Mouse (Mus musculus) hindbrain, embryonic 10.5 days (tissue): Measurements from ENCODE around the gene Cdc34. TPM values are rescaled to one million over a fixed set of nuclear protein-coding genes. Genes with fewer than 3 reads are reported as not detected.

Source experiments
- DNase-seq: peaks from one replicate; pipeline ENCODE4 v3.0.0-alpha.2; 2017; ENCODE audit warnings: low spot score
- H3K27ac ChIP-seq: fragments of 300-500 bp; sonication (generic); 2 replicates; pipeline ENCODE4 v1.5.1; 2016; ENCODE audit warnings: mild to moderate bottlenecking, moderate library complexity
- H3K27me3 ChIP-seq: fragments of 300-500 bp; sonication (generic); 2 replicates; pipeline ENCODE4 v1.6.1; 2016; ENCODE audit warnings: mild to moderate bottlenecking; ENCODE audit not compliant: poor library complexity, insufficient read depth, severe bottlenecking
- H3K36me3 ChIP-seq: fragments of 300-500 bp; sonication (generic); 2 replicates; pipeline ENCODE4 v1.6.1; 2016; ENCODE audit warnings: mild to moderate bottlenecking, moderate library complexity
- H3K4me1 ChIP-seq: fragments of 300-500 bp; sonication (generic); replicated peaks from 2 replicates; pipeline ENCODE4 v1.6.1; 2016; ENCODE audit warnings: mild to moderate bottlenecking
- H3K4me3 ChIP-seq: fragments of 300-500 bp; sonication (generic); 2 replicates; pipeline ENCODE4 v1.5.1; 2016; ENCODE audit warnings: mild to moderate bottlenecking, moderate library complexity
- H3K9me3 ChIP-seq: fragments of 300-500 bp; sonication (generic); 2 replicates; pipeline ENCODE4 v1.6.1; 2016; ENCODE audit warnings: mild to moderate bottlenecking, moderate library complexity
- WGBS: fragments of 180-500 bp; shearing (Covaris S2); methylation state at CpG from one replicate; pipeline ENCODE4 v1.1.7; 2016; 5-methylcytosine and 5-hydroxymethylcytosine counted together
- polyA plus RNA-seq: library from polyadenylated mRNA; unstranded; fragments of >200 nt; fragmentation: Nextera tagmentation; extraction: Ambion mirVana; gene quantifications from 2 replicates; pipeline ENCODE4 v1.2.1, GENCODE M21; 2016

Cdc34 gene
- polyA plus RNA-seq, 1 experiment from 2014 or later, result 244 TPM

- peaks cover 26% of the 10 kb centered on the region for H3K4me1 ChIP-seq
- H3K9me3 ChIP-seq, result 0 out of 2 replicates have a peak, but pooled peaks cover 3% of the 10 kb centered on the region
- 0 out of 2 replicates have a peak overlapping the region, but pooled peaks have one; percentile 2 for H3K4me3 ChIP-seq
- H3K27ac ChIP-seq, result no peak overlapping the region
- peaks cover 46% of the 10 kb centered on the region for H3K36me3 ChIP-seq
- DNase-seq, result no peak
- WGBS, result 50% methylated on average over 44 of the region's 44 CpGs
- H3K27me3 ChIP-seq, result peaks cover 6% of the 10 kb centered on the region
Measured at GRCm38 (mm10) chr10:79675346-79676035, 6.5 kb upstream of the Cdc34 start.

GRCm38 (mm10) chr10:79680606-79681495 is 1.1 kb upstream of the Cdc34 start:
- no peak for DNase-seq
- WGBS, result 40% methylated on average over 11 of the region's 11 CpGs
- Histone ChIP-seq H3K4me3 (peak overlapping the region; percentile 96), H3K9me3 (no peaks in the 10 kb centered on the region), H3K27me3 (peaks cover 2% of the 10 kb centered on the region), H3K36me3 (peaks cover 29% of the 10 kb centered on the region), H3K4me1 (peaks cover 37% of the 10 kb centered on the region), H3K27ac (peak overlapping the region; percentile 90)

DNA sequence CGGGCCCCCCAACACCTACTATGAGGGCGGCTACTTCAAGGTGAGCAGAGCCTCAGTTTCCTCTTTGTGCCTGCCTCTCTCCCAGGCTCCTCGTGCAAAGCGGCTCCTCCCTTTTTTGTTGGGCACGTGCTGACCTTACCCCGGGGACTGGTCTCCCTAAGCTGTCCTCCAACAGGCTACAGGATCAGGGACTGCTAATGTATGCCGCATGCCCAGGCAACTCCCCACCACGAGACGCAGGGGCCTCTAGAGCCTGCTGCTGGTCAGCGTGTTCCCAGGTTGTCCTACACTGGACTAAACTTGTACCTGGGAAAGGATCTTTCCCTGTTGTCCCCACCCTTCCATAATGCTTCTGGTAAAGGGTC is 538 bp downstream of the Cdc34 start:
- Histone ChIP-seq H3K9me3 (no peaks in the 10 kb centered on the region), H3K4me3 (peak overlapping the region; percentile 96), H3K27ac (peak overlapping the region; percentile 90), H3K27me3 (no peaks in the 10 kb centered on the region), H3K36me3 (peaks cover 39% of the 10 kb centered on the region), H3K4me1 (peaks cover 34% of the 10 kb centered on the region)
- peak; percentile 37 for DNase-seq
- 0% methylated on average over 10 of the region's 10 CpGs for WGBS

GRCm38 (mm10) chr10:79682916-79683582 is 1.1 kb downstream of the Cdc34 start:
- Histone ChIP-seq H3K36me3 (peaks cover 44% of the 10 kb centered on the region), H3K27ac (peak overlapping the region; percentile 90), H3K4me1 (peaks cover 34% of the 10 kb centered on the region), H3K4me3 (peak overlapping the region; percentile 96), H3K9me3 (no peaks in the 10 kb centered on the region), H3K27me3 (no peaks in the 10 kb centered on the region)
- WGBS, result 6% methylated on average over 10 of the region's 10 CpGs
- peak; percentile 60 for DNase-seq

- no peak for DNase-seq
- Histone ChIP-seq H3K9me3 (no peaks in the 10 kb centered on the region), H3K36me3 (peaks cover 54% of the 10 kb centered on the region), H3K27ac (peak overlapping the region; percentile 90; the same call in 1 of the 2 replicates), H3K27me3 (no peaks in the 10 kb centered on the region), H3K4me1 (peaks cover 34% of the 10 kb centered on the region), H3K4me3 (peak overlapping the region; percentile 96)
- 90% methylated on average over 6 of the region's 6 CpGs for WGBS
Measured at GRCm38 (mm10) chr10:79683726-79684640, 2.0 kb downstream of the Cdc34 start.

GRCm38 (mm10) chr10:79684770-79685600 is 3.0 kb downstream of the Cdc34 start:
- DNase-seq, result no peak
- H3K9me3 ChIP-seq, result no peaks in the 10 kb centered on the region
- no peaks in the 10 kb centered on the region for H3K27me3 ChIP-seq
- WGBS, result 95% methylated on average over 25 of the region's 25 CpGs
- H3K27ac ChIP-seq, result no peak overlapping the region
- H3K4me1 ChIP-seq, result peaks cover 34% of the 10 kb centered on the region
- no peak overlapping the region for H3K4me3 ChIP-seq
- peaks cover 64% of the 10 kb centered on the region for H3K36me3 ChIP-seq

GRCm38 (mm10) chr10:79686219-79686618 is 4.2 kb downstream of the Cdc34 start:
- H3K27ac ChIP-seq, result no peak overlapping the region
- peaks cover 64% of the 10 kb centered on the region for H3K36me3 ChIP-seq
- H3K4me3 ChIP-seq, result no peak overlapping the region
- H3K4me1 ChIP-seq, result peaks cover 27% of the 10 kb centered on the region
- no peaks in the 10 kb centered on the region for H3K9me3 ChIP-seq
- no peak for DNase-seq
- no peaks in the 10 kb centered on the region for H3K27me3 ChIP-seq
- 83% methylated on average over 2 of the region's 2 CpGs for WGBS

DNA sequence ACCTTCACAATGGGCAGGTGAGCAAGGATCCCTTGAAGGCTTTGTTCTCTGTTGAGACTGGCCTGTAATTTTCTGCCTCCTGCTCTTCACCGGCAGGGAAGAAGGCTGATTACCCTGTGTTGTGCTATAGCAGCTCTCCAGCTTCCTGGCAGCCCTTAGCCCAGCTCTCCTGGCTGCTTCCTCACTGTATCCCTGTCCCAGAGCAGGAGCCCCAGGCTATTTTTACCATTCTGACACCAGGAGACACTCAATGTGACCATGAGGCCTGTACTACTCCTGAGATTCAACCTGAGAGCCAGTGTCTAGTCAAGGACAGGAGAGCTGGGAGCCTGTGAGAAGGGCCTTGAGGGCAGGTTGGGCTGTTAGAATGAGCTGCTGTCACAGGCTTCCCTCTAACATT is 4.7 kb downstream of the Cdc34 start:
- H3K4me1 ChIP-seq, result peaks cover 22% of the 10 kb centered on the region
- no peak overlapping the region for H3K4me3 ChIP-seq
- no peak for DNase-seq
- 93% methylated on average over 1 of the region's 1 CpGs for WGBS
- peaks cover 64% of the 10 kb centered on the region for H3K36me3 ChIP-seq
- no peak overlapping the region for H3K27ac ChIP-seq
- H3K9me3 ChIP-seq, result no peaks in the 10 kb centered on the region
- H3K27me3 ChIP-seq, result no peaks in the 10 kb centered on the region

DNA sequence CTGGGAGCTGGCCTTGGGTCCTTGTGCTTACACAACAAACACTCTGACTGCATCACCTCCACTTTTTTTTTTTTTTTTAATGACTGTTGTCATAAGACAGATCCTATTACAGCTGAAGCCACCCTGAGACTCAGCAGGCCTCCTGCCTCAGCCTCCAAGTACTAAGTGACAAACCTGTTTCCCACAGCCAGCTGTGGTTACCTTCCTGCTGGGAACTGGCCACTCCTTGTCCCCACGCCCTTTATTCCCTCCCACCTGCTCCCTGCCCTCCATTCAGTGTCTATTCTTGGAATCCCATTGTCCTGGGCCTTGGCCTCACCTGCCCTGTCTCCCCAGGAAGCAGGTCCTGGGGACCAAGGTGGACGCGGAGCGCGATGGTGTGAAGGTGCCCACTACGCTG is 5.5 kb downstream of the Cdc34 start:
- Histone ChIP-seq H3K27me3 (no peaks in the 10 kb centered on the region), H3K27ac (no peak overlapping the region), H3K4me3 (no peak overlapping the region), H3K9me3 (peaks cover 5% of the 10 kb centered on the region; the same call in 1 of the 2 replicates), H3K36me3 (peaks cover 67% of the 10 kb centered on the region), H3K4me1 (peaks cover 18% of the 10 kb centered on the region)
- DNase-seq, result no peak
- WGBS, result 93% methylated on average over 6 of the region's 6 CpGs

GRCm38 (mm10) chr10:79688720-79689119 is 6.7 kb downstream of the Cdc34 start, which contains the start of gene Gzmm:
Gzmm (plus strand) TSS chr10:79689020.
- Histone ChIP-seq H3K36me3 (peaks cover 66% of the 10 kb centered on the region), H3K27me3 (no peaks in the 10 kb centered on the region), H3K4me3 (no peak within 1 kb of the TSS), H3K4me1 (peaks cover 6% of the 10 kb centered on the region), H3K9me3 (peaks cover 5% of the 10 kb centered on the region; the same call in 1 of the 2 replicates), H3K27ac (no peak within 1 kb of the TSS)
- 88% methylated on average over 4 of the region's 4 CpGs for WGBS
- DNase-seq, result no peak

GRCm38 (mm10) chr10:79689178-79689577 is 7.2 kb downstream of the Cdc34 start:
- Histone ChIP-seq H3K36me3 (peaks cover 62% of the 10 kb centered on the region), H3K9me3 (peaks cover 5% of the 10 kb centered on the region; the same call in 1 of the 2 replicates), H3K4me3 (no peak overlapping the region), H3K27ac (no peak overlapping the region), H3K27me3 (no peaks in the 10 kb centered on the region), H3K4me1 (peaks cover 1% of the 10 kb centered on the region)
- 92% methylated on average over 3 of the region's 3 CpGs for WGBS
- DNase-seq, result no peak
